Mouse (Mus musculus) CH12.LX (cell line): ENCODE measurements around the gene Lgr6. TPM values are rescaled to one million over a fixed set of nuclear protein-coding genes. Genes with fewer than 3 reads are reported as not detected.

Source experiments
- DNase-seq: peaks from one replicate; pipeline ENCODE4 v3.0.0-alpha.2; 2013; ENCODE audit errors: extremely low read depth
- H3K27ac ChIP-seq: 2 replicates; pipeline ENCODE4 v1.5.1; 2012; ENCODE audit warnings: low read depth, mild to moderate bottlenecking, control low read depth, moderate library complexity; ENCODE audit not compliant: insufficient read depth
- H3K27me3 ChIP-seq: replicated peaks from 2 replicates; pipeline ENCODE3; 2012; ENCODE audit warnings: inconsistent platforms
- H3K36me3 ChIP-seq, 2 experiments: replicated peaks in 1 of 2; 2 replicates each; pipeline versions ENCODE3 to v1.6.1; 2012; ENCODE audit warnings: inconsistent platforms in 1 of 2, low read length in 1 of 2, mild to moderate bottlenecking in 1 of 2, mixed read lengths in 1 of 2, moderate library complexity in 1 of 2; ENCODE audit not compliant: control insufficient read depth in 1 of 2, insufficient read depth in 1 of 2
- H3K4me1 ChIP-seq, 2 experiments: 2 replicates each; pipeline ENCODE4 v1.6.1; 2012; ENCODE audit warnings: inconsistent platforms in 1 of 2, moderate library complexity in 1 of 2; ENCODE audit not compliant: insufficient read depth in 2 of 2, control insufficient read depth in 1 of 2
- H3K4me2 ChIP-seq: 2 replicates; pipeline ENCODE4 v1.6.1; 2012; ENCODE audit warnings: low read depth, mild to moderate bottlenecking, control low read depth; ENCODE audit not compliant: poor library complexity, insufficient read depth, severe bottlenecking
- H3K4me3 ChIP-seq, 3 experiments: fragments of 150-350 bp in 1 of 3; sonication (generic) in 1 of 3; replicated peaks in 1 of 3; 2 replicates each; pipeline versions ENCODE3 to v1.5.1; 2011 to 2012; ENCODE audit warnings: low read depth in 2 of 3, low read length in 2 of 3, mild to moderate bottlenecking in 2 of 3, moderate library complexity in 2 of 3, control low read depth in 1 of 3, improper control_type of control experiment in 1 of 3, inconsistent platforms in 1 of 3, mixed read lengths in 1 of 3; ENCODE audit not compliant: poor library complexity in 1 of 3
- H3K79me2 ChIP-seq: replicated peaks from 2 replicates; pipeline ENCODE4 v1.6.1; 2012; ENCODE audit warnings: mild to moderate bottlenecking, moderate library complexity; ENCODE audit not compliant: control insufficient read depth, poor library complexity, insufficient read depth, severe bottlenecking; ENCODE audit errors: extremely low read depth
- H3K9ac ChIP-seq: 2 replicates; pipeline ENCODE4 v1.6.1; 2012; ENCODE audit warnings: low read depth, mild to moderate bottlenecking, control low read depth, moderate library complexity; ENCODE audit not compliant: insufficient read depth
- H3K9me3 ChIP-seq: replicated peaks from 2 replicates; pipeline ENCODE3; 2012; ENCODE audit warnings: low read length, inconsistent platforms, mixed read lengths
- BHLHE40 ChIP-seq: IDR thresholded peaks from 2 replicates; pipeline ENCODE4 v1.6.1; 2011; ENCODE audit warnings: mild to moderate bottlenecking, low read depth, low read length, improper control_type of control experiment
- CHD1 ChIP-seq: IDR thresholded peaks from 2 replicates; pipeline ENCODE4 v1.6.1; 2012; ENCODE audit warnings: low read depth, low read length, improper control_type of control experiment, inconsistent platforms
- CTCF ChIP-seq, 2 experiments: IDR thresholded peaks in 1 of 2; conservative IDR thresholded peaks in 1 of 2; 2 replicates each; pipeline ENCODE4 v1.5.1; 2011 to 2012; ENCODE audit warnings: low read depth in 2 of 2, low read length in 2 of 2, improper control_type of control experiment in 1 of 2, inconsistent platforms in 1 of 2, mild to moderate bottlenecking in 1 of 2, moderate library complexity in 1 of 2
- EP300 ChIP-seq: IDR thresholded peaks from 2 replicates; pipeline ENCODE4 v1.6.1; 2011; ENCODE audit warnings: low read length, improper control_type of control experiment
- ETS1 ChIP-seq: conservative IDR thresholded peaks from 2 replicates; pipeline ENCODE4 v1.6.1; 2012; ENCODE audit warnings: low read depth, mild to moderate bottlenecking, inconsistent platforms, low read length, improper control_type of control experiment, moderate library complexity
- MAZ ChIP-seq: IDR thresholded peaks from 2 replicates; pipeline ENCODE4 v1.6.1; 2012; ENCODE audit warnings: low read depth, mild to moderate bottlenecking, inconsistent platforms, low read length, improper control_type of control experiment, moderate library complexity
- MXI1 ChIP-seq: IDR thresholded peaks from 2 replicates; pipeline ENCODE4 v1.6.1; 2011; ENCODE audit warnings: mild to moderate bottlenecking, low read depth, low read length, improper control_type of control experiment
- NELFE ChIP-seq: IDR thresholded peaks from 2 replicates; pipeline ENCODE4 v1.6.1; 2011; ENCODE audit warnings: low read depth, low read length, improper control_type of control experiment
- PAX5 ChIP-seq: IDR thresholded peaks from 2 replicates; pipeline ENCODE4 v1.6.1; 2012; ENCODE audit warnings: low read length, inconsistent platforms, mixed read lengths
- SIN3A ChIP-seq: IDR thresholded peaks from 2 replicates; pipeline ENCODE4 v1.6.1; 2012; ENCODE audit warnings: low read length, improper control_type of control experiment, inconsistent platforms
- SMC3 ChIP-seq: IDR thresholded peaks from 2 replicates; pipeline ENCODE4 v1.6.1; 2011; ENCODE audit warnings: low read depth, low read length, improper control_type of control experiment
- UBTF ChIP-seq: IDR thresholded peaks from 2 replicates; pipeline ENCODE4 v1.6.1; 2012; ENCODE audit warnings: low read depth, mild to moderate bottlenecking, inconsistent platforms, low read length, improper control_type of control experiment, moderate library complexity
- ZC3H11A ChIP-seq: IDR thresholded peaks from 2 replicates; pipeline ENCODE4 v1.6.1; 2012; ENCODE audit warnings: low read depth, mild to moderate bottlenecking, inconsistent platforms, low read length, improper control_type of control experiment
- ZKSCAN1 ChIP-seq: IDR thresholded peaks from 2 replicates; pipeline ENCODE4 v1.6.1; 2012; ENCODE audit warnings: low read depth, inconsistent platforms, low read length, improper control_type of control experiment, borderline replicate concordance
- dilution Hi-C: fragments of 300-500 bp; cut with MboI; formaldehyde crosslinking; loops from 2 replicates; pipeline ENCODE4 v1.14.3; 2020; ENCODE audit warnings: low sequenced_read_pairs; ENCODE audit not compliant: extremely low pct_unique_long_range_greater_than_20kb, extremely low pct_ligation_motif_present
- in situ Hi-C: fragments of 300-500 bp; cut with MboI; formaldehyde crosslinking; loops from 3 replicates; pipeline ENCODE4 v1.14.3; 2019; ENCODE audit warnings: low sequenced_read_pairs, low pct_ligation_motif_present, low pct_unique_long_range_greater_than_20kb, mixed read lengths
- polyA plus RNA-seq: library from polyadenylated mRNA; unstranded; fragments of >175 nt; gene quantifications from 2 replicates; pipeline ENCODE4 v1.2.1, GENCODE M21; 2012; ENCODE audit warnings: low read depth; ENCODE audit not compliant: insufficient read length
- total RNA-seq, 2 experiments: library from RNA; depleted of rRNA; stranded (reverse); fragments of 300-350 nt in 1 of 2; fragments of >200 nt in 1 of 2; gene quantifications; 2 replicates each; pipeline ENCODE4 v1.2.3; 2012 to 2014

The Lgr6 gene
- total and polyA plus RNA-seq, 3 experiments = 0.07 to 0.17 (median 0.16) TPM

DNA sequence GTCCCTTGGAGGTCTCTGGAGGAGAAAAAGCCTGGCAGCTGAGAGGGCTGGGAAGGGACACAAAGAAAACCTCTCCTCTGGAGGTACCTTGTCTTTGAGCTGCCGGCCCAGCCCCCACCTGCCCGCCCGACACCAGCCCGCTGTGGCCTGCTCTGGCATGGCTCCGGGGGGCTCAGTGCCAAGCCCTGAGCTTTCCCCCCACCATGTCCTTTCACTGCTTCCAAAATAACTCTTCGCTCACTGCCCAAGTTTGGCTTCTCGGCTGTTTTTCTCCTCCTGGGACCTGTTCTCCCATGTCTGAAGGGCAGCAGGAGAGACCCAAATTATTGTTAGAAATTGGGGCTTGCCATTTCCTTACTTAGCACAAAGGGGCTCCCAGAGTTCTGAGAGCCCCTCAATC, 6.6 kb downstream of the Lgr6 start:
- no peak for TF ChIP-seq CTCF (conservative IDR thresholded peaks at IDR 0.05 in 1 of 2, IDR thresholded peaks at IDR 0.05 in 1 of 2; ENCODE audit: low read depth in 2 of 2, low read length in 2 of 2)
- TF ChIP-seq CHD1 = no peak
- TF ChIP-seq MXI1 = no peak
- no peak for TF ChIP-seq NELFE
- TF ChIP-seq UBTF = no peak
- no peak for TF ChIP-seq SMC3
- no peak for TF ChIP-seq PAX5
- TF ChIP-seq BHLHE40 = no peak
- no peak for TF ChIP-seq EP300
- no peak for TF ChIP-seq MAZ
- in situ Hi-C loops = no loop called here

DNA sequence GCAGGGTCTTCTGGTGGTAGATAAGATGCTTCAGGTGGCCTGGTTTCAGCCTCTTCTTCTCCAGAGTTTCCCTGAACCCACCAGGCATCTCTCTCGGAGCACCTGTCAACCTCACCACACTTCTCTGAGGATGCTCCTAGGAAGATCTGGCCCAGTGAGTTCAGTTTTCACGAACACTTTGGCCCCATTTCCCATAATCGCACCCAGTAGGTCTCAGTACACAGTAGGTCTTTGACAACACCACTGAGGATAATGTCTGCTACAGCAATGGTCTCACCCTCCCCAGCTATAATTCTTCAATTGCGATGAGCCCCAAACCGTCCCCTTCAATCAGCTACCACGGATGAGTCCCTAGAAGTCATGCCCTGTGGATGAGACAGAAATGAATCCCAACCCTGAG, 7.6 kb downstream of the Lgr6 start:
- peaks cover 48% of the 10 kb centered on the region for H3K27me3 ChIP-seq
- H3K27ac ChIP-seq = no peak overlapping the region

More for the DNA sequence above, 6.6 kb downstream of the Lgr6 start:
- no peak overlapping the region for H3K4me3 ChIP-seq
- no peaks in the 10 kb centered on the region for H3K79me2 ChIP-seq
- dilution Hi-C loops = no loop called here
- DNase-seq = no peak
- H3K27ac ChIP-seq = no peak overlapping the region
- H3K4me1 ChIP-seq = peaks cover 8 to 28% of the 10 kb centered on the region in 2 experiments
- peaks cover 54% of the 10 kb centered on the region for H3K27me3 ChIP-seq
- no peak overlapping the region for H3K4me2 ChIP-seq
- no peaks in the 10 kb centered on the region for H3K36me3 ChIP-seq
- H3K9ac ChIP-seq = no peak overlapping the region
- no peaks in the 10 kb centered on the region for H3K9me3 ChIP-seq

DNA sequence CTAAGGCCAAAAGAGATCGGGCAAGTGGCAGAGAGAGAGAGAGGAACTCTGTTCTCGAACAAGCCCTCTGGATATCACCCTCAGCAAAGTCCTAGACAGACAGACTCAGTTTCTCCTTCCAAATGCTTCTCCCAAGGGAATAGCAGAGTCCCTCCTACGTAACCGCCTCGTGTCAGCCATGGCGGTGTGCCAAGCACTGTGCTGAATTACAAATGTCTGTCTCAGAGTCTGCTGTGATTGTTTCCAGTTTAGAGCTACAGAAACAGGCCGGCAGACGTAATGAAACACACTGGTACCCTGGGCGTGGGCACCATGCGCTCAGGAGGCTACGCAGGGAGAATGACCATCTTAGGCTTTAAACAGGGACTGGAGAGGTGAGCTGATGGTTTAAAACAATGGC, 8.8 kb downstream of the Lgr6 start:
- Histone ChIP-seq H3K4me1 (peaks cover 12 to 36% of the 10 kb centered on the region in 2 experiments), H3K9ac (no peak overlapping the region), H3K27me3 (peaks cover 39% of the 10 kb centered on the region), H3K4me2 (no peak overlapping the region), H3K79me2 (no peaks in the 10 kb centered on the region), H3K9me3 (no peaks in the 10 kb centered on the region), H3K27ac (no peak overlapping the region), H3K4me3 (no peak overlapping the region), H3K36me3 (no peaks in the 10 kb centered on the region)
- no peak for TF ChIP-seq ZC3H11A
- no peak for TF ChIP-seq ETS1
- in situ Hi-C loops = no loop called here
- no peak for DNase-seq
- dilution Hi-C loops = no loop called here

More for the DNA sequence above, 7.6 kb downstream of the Lgr6 start:
- Histone ChIP-seq H3K79me2 (no peaks in the 10 kb centered on the region), H3K4me3 (no peak overlapping the region), H3K9ac (no peak overlapping the region), H3K9me3 (no peaks in the 10 kb centered on the region), H3K36me3 (no peaks in the 10 kb centered on the region), H3K4me2 (no peak overlapping the region), H3K4me1 (peaks cover 8 to 28% of the 10 kb centered on the region in 2 experiments)
- dilution Hi-C loops = no loop called here
- in situ Hi-C loops = no loop called here
- no peak for DNase-seq
- TF ChIP-seq ZKSCAN1 = peak; percentile 75
- TF ChIP-seq UBTF = no peak
- TF ChIP-seq SIN3A = no peak
